Mouse (Mus musculus) midbrain, embryonic 11.5 days (tissue): ENCODE results near the gene Nkapd1. TPM values are rescaled to one million over a fixed set of nuclear protein-coding genes. Genes with fewer than 3 reads are reported as not detected.

Experiments used
- ATAC-seq: fragments of 200-750 bp; cut with Nextera tagmentation; 2 replicates; pipeline ENCODE4 v1.8.0; 2017; ENCODE audit warnings: moderate TSS enrichment, moderate library complexity; ENCODE audit not compliant: low FRiP score
- DNase-seq: peaks from one replicate; pipeline ENCODE4 v3.0.0; 2015; ENCODE audit warnings: low spot score; ENCODE audit errors: missing footprints
- H3K27ac ChIP-seq: fragments of 300-500 bp; sonication (generic); 2 replicates; pipeline ENCODE4 v1.5.1; 2014; ENCODE audit warnings: low read depth, low read length
- H3K27me3 ChIP-seq: fragments of 300-500 bp; sonication (generic); 2 replicates; pipeline ENCODE4 v1.6.1; 2014; ENCODE audit warnings: mild to moderate bottlenecking, low read length, moderate library complexity, mixed read lengths; ENCODE audit not compliant: control insufficient read depth, insufficient read depth
- H3K36me3 ChIP-seq: fragments of 300-500 bp; sonication (generic); 2 replicates; pipeline ENCODE4 v1.6.1; 2014; ENCODE audit warnings: mild to moderate bottlenecking, low read length, moderate library complexity, mixed read lengths; ENCODE audit not compliant: control insufficient read depth, insufficient read depth
- H3K4me1 ChIP-seq: fragments of 300-500 bp; sonication (generic); 2 replicates; pipeline ENCODE4 v1.6.1; 2014; ENCODE audit warnings: low read length; ENCODE audit not compliant: control insufficient read depth, insufficient read depth
- H3K4me2 ChIP-seq: fragments of 300-500 bp; sonication (generic); 2 replicates; pipeline ENCODE4 v1.6.1; 2014; ENCODE audit warnings: mild to moderate bottlenecking, moderate library complexity
- H3K4me3 ChIP-seq: fragments of 300-500 bp; sonication (generic); 2 replicates; pipeline ENCODE4 v1.5.1; 2014; ENCODE audit warnings: low read depth, low read length
- H3K9ac ChIP-seq: fragments of 300-500 bp; sonication (generic); 2 replicates; pipeline ENCODE4 v1.6.1; 2014; ENCODE audit warnings: low read length
- H3K9me3 ChIP-seq: fragments of 300-500 bp; sonication (generic); 2 replicates; pipeline ENCODE4 v1.6.1; 2016; ENCODE audit warnings: low read length; ENCODE audit not compliant: control insufficient read depth
- WGBS: fragments of 180-500 bp; shearing (Covaris S2); extraction: QIAGEN DNeasy Blood & Tissue Kit; methylation state at CpG from one replicate; pipeline ENCODE4 v1.1.7; 2014; 5-methylcytosine and 5-hydroxymethylcytosine counted together
- polyA plus RNA-seq: library from polyadenylated mRNA; unstranded; fragments of >200 nt; fragmentation: Nextera tagmentation; extraction: Ambion mirVana; gene quantifications from 2 replicates; pipeline ENCODE4 v1.2.1, GENCODE M21; 2014

The Nkapd1 gene
- polyA plus RNA-seq, 1 experiment from 2014 or later, result 26.2 TPM

DNA sequence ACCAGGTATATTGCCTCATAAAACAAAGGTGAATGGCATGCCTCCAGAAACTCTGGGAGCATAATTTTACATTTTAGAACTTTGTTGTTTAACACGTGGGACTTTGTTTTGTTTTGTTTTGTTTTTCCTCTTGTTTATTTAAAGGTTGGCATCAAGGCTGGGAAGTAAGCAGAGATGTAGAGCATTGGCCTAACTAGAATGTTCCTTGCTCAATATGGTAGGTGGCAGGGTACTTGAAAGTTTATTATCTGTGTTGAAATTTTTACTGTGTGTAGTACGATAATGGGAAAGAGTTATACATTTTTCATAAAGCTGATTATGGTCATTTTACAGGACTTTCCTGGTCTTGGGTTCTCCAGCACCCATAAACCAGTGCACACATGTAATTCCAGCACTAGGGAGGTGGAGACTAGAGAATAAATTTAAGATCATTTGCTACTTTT, 55.3 kb downstream of the Nkapd1 start:
- DNase-seq (no peak), ATAC-seq (no peak)
- H3K27ac ChIP-seq, result no peak overlapping the region
- no peak overlapping the region for H3K4me2 ChIP-seq
- H3K9ac ChIP-seq, result no peak overlapping the region
- no peaks in the 10 kb centered on the region for H3K4me1 ChIP-seq
- 87% methylated on average over 2 of the region's 2 CpGs for WGBS
- H3K4me3 ChIP-seq, result no peak overlapping the region
- H3K27me3 ChIP-seq, result no peaks in the 10 kb centered on the region
- H3K9me3 ChIP-seq, result no peaks in the 10 kb centered on the region
- H3K36me3 ChIP-seq, result no peaks in the 10 kb centered on the region

DNA sequence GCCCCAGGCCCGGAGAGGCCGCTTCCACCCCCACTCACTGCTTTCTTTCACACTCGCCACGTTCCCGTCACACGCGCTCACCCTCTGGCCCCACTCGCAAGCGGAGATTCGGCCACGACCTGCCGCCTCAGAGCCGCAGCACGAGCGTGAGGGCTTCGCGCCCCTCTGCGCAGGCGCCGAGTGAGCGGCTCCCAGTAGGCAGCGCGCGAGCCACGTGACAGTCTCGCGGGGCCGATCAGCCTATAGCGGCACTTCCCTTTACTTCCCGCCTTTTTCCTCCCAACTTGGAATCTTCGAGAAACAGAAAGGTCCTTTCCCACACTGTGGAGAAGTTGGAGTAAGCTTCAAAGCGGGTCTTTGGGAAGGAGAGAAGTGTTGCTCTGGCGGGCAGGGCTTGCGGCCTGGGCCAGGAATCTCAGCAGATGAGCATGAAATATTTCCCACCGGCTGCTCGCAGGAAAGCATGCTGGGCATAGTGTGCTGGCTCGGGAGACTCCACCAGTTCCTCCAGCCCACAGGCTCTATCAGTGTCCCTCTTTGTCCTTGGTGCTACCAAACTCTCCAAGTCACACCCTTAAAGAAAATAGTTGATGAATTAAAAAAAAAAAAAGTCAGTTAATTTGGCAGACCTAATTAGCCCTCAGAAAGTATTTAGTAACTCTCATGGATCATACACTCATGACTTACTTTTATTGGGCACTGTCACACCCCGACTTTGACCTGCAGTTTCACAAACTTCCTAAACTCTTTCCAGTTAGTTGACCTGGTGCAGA, 55.9 kb downstream of the Nkapd1 start, which contains the start of gene Tex12:
Gene Tex12 (minus strand): TSS at position 181 of the 773 bp plus-strand sequence.
- no peaks in the 10 kb centered on the region for H3K36me3 ChIP-seq
- DNase-seq, result no peak
- no peak for ATAC-seq
- no peak within 1 kb of the TSS for H3K4me3 ChIP-seq
- H3K4me1 ChIP-seq, result no peaks in the 10 kb centered on the region
- no peaks in the 10 kb centered on the region for H3K27me3 ChIP-seq
- H3K9ac ChIP-seq, result no peak within 1 kb of the TSS
- H3K9me3 ChIP-seq, result no peaks in the 10 kb centered on the region
- WGBS, result 87% methylated on average over 38 of the region's 38 CpGs
- H3K27ac ChIP-seq, result no peak within 1 kb of the TSS
- no peak within 1 kb of the TSS for H3K4me2 ChIP-seq

Other genes starting within 250 kb of the Nkapd1 start
- 0.52 and 0.78 TPM in 2 replicates for gene Plet1, start 122.9 kb downstream of the Nkapd1 start, polyA plus RNA-seq
- gene Pts, start 88.7 kb downstream of the Nkapd1 start, polyA plus RNA-seq, result 76.8 and 88.0 TPM in 2 replicates
- 20.6 and 23.2 TPM in 2 replicates for gene Il18, start 62.6 kb downstream of the Nkapd1 start, polyA plus RNA-seq
- gene Bco2, start 62.3 kb downstream of the Nkapd1 start, polyA plus RNA-seq, result 0.29 and 0.40 TPM in 2 replicates
- 0.26 and 0.33 TPM in 2 replicates for gene Tex12, start 56.1 kb downstream of the Nkapd1 start, polyA plus RNA-seq
- gene Sdhd, start 13.7 kb downstream of the Nkapd1 start, polyA plus RNA-seq, result 274 and 284 TPM in 2 replicates
- 333 and 369 TPM in 2 replicates for gene Timm8b, start 13.6 kb downstream of the Nkapd1 start, polyA plus RNA-seq
- gene Pih1d2, start 143 bp downstream of the Nkapd1 start, polyA plus RNA-seq, result 6.6 and 7.5 TPM in 2 replicates
- 63.5 and 66.4 TPM in 2 replicates for gene Dlat, start 42.3 kb upstream of the Nkapd1 start, polyA plus RNA-seq
- 18.5 and 22.9 TPM in 2 replicates for gene Dixdc1, start 122.1 kb upstream of the Nkapd1 start, polyA plus RNA-seq
- gene 2310030G06Rik, start 129.1 kb upstream of the Nkapd1 start, polyA plus RNA-seq, result 0.88 and 1.2 TPM in 2 replicates
- 5.3 and 6.1 TPM in 2 replicates for gene Cryab, start 133.9 kb upstream of the Nkapd1 start, polyA plus RNA-seq
- gene Hspb2, start 134.9 kb upstream of the Nkapd1 start, polyA plus RNA-seq, result 0.48 and 0.81 TPM in 2 replicates
- gene Fdxacb1, start 150.8 kb upstream of the Nkapd1 start, polyA plus RNA-seq, result 11.4 and 12.0 TPM in 2 replicates
- gene Alg9, start 157.6 kb upstream of the Nkapd1 start, polyA plus RNA-seq, result 34.1 and 34.4 TPM in 2 replicates
- gene 1110032A03Rik, start 158.1 kb upstream of the Nkapd1 start, polyA plus RNA-seq, result 37.2 and 37.7 TPM in 2 replicates
- 114 and 126 TPM in 2 replicates for gene Ppp2r1b, start 227.8 kb upstream of the Nkapd1 start, polyA plus RNA-seq